Mouse (Mus musculus) ES-Bruce4 (cell line): ENCODE measurements around the gene Lce1a1.

ENCODE experiments used
- CTCF ChIP-seq: IDR thresholded peaks from one replicate; pipeline ENCODE4 v1.8.1; 2011; ENCODE audit warnings: low read depth, low read length
- EP300 ChIP-seq: IDR thresholded peaks from 2 replicates; pipeline ENCODE4 v1.6.1; 2011; ENCODE audit warnings: low read depth, low read length; ENCODE audit not compliant: insufficient read depth
- POLR2A ChIP-seq: IDR thresholded peaks from one replicate; pipeline ENCODE4 v1.8.1; 2011; ENCODE audit warnings: low read length; ENCODE audit not compliant: insufficient read depth

- no peak for TF ChIP-seq CTCF
- TF ChIP-seq POLR2A: no peak
- no peak for TF ChIP-seq EP300
Observed at GRCm38 (mm10) chr3:92687110-92687509, 39.0 kb upstream of the Lce1a1 start, which contains the start of gene Lce1d.
